Mouse (Mus musculus) cerebellum, adult 2 months (tissue): ENCODE data around the gene Dclk2.

ENCODE experiments used
- CTCF ChIP-seq: fragments of 200-500 bp; IDR thresholded peaks from 2 replicates; pipeline ENCODE4 v1.5.1; 2011; ENCODE audit warnings: low read depth, mild to moderate bottlenecking, control low read depth, low read length, moderate library complexity, borderline replicate concordance; ENCODE audit not compliant: insufficient read depth
- POLR2A ChIP-seq: fragments of 200-500 bp; IDR thresholded peaks from 2 replicates; pipeline ENCODE4 v1.6.1; 2011; ENCODE audit warnings: low read length, control low read depth, borderline replicate concordance; ENCODE audit not compliant: insufficient read depth

DNA sequence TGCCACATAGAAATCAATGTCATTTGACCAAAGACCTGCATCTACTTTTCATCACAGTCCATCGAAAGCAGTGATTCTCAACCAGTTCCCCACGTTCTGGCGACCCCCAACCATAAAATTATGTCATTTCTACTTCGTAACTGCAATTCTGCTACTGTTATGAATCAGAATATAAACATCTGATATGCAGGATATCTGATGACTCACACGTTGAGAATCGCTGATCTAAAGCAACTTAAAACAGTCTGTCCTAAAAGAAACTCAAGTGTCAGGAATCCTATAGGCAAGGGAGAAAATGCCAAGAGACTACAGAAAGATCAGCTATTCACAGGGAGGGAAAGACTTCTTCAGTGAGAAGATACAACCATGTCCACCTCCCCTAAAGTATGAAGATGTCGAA, 69.5 kb downstream of the Dclk2 start:
- TF ChIP-seq CTCF (no peak), POLR2A (no peak)
